Mouse (Mus musculus): ENCODE results near the gene Nfyc. TPM values are rescaled to one million over a fixed set of nuclear protein-coding genes. Genes with fewer than 3 reads are reported as not detected.

Nfyc gene
- polyA plus RNA-seq, 1 experiment from 2014 or later, result 74.4 TPM

- 84% methylated on average over 6 of the region's 6 CpGs for WGBS
- Histone ChIP-seq H3K9me3 (replicated peaks; ENCODE audit: control insufficient read depth, low read length, poor library complexity, severe bottlenecking) (no peaks in the 10 kb centered on the region), H3K27me3 (ENCODE audit: control insufficient read depth, insufficient read depth, low read depth, low read length) (peaks cover 3% of the 10 kb centered on the region), H3K36me3 (ENCODE audit: control insufficient read depth, insufficient read depth, low read length) (no peaks in the 10 kb centered on the region), H3K4me2 (ENCODE audit: low read length) (no peak overlapping the region), H3K4me3 (ENCODE audit: low read depth, low read length) (no peak overlapping the region), H3K9ac (ENCODE audit: low read depth, low read length) (no peak overlapping the region), H3K4me1 (ENCODE audit: control insufficient read depth, insufficient read depth, low read length) (peaks cover 6% of the 10 kb centered on the region), H3K27ac (ENCODE audit: low read length) (no peak overlapping the region)
- no peak for ATAC-seq
These were observed 98.6 kb downstream of the Nfyc start for GRCm38 (mm10) chr4:120732737-120733136.

GRCm38 (mm10) chr4:120731030-120731644, 100.2 kb downstream of the Nfyc start:
- H3K27me3 ChIP-seq (ENCODE audit: control insufficient read depth, insufficient read depth, low read depth, low read length), result peaks cover 3% of the 10 kb centered on the region
- no peak overlapping the region for H3K27ac ChIP-seq (ENCODE audit: low read length)
- peak overlapping the region; percentile 42 for H3K4me3 ChIP-seq (ENCODE audit: low read depth, low read length)
- ATAC-seq, result peak; percentile 60; the same call in 1 of the 2 replicates
- 2% methylated on average over 40 of the region's 40 CpGs for WGBS
- H3K9ac ChIP-seq (ENCODE audit: low read depth, low read length), result peak overlapping the region; percentile 67
- peaks cover 6% of the 10 kb centered on the region for H3K4me1 ChIP-seq (ENCODE audit: control insufficient read depth, insufficient read depth, low read length)
- H3K9me3 ChIP-seq (replicated peaks; ENCODE audit: control insufficient read depth, low read length, poor library complexity, severe bottlenecking), result no peaks in the 10 kb centered on the region
- H3K4me2 ChIP-seq (ENCODE audit: low read length), result peak overlapping the region; percentile 97
- no peaks in the 10 kb centered on the region for H3K36me3 ChIP-seq (ENCODE audit: control insufficient read depth, insufficient read depth, low read length)

GRCm38 (mm10) chr4:120730574-120730973, 100.8 kb downstream of the Nfyc start:
- H3K27ac ChIP-seq (ENCODE audit: low read length), result no peak overlapping the region
- peak overlapping the region; percentile 97 for H3K4me2 ChIP-seq (ENCODE audit: low read length)
- no peaks in the 10 kb centered on the region for H3K36me3 ChIP-seq (ENCODE audit: control insufficient read depth, insufficient read depth, low read length)
- no peaks in the 10 kb centered on the region for H3K9me3 ChIP-seq (replicated peaks; ENCODE audit: control insufficient read depth, low read length, poor library complexity, severe bottlenecking)
- 30% methylated on average over 6 of the region's 6 CpGs for WGBS
- H3K9ac ChIP-seq (ENCODE audit: low read depth, low read length), result peak overlapping the region; percentile 67
- ATAC-seq, result 0 out of 2 replicates have a peak, but pooled peaks have one; percentile 6
- H3K27me3 ChIP-seq (ENCODE audit: control insufficient read depth, insufficient read depth, low read depth, low read length), result peaks cover 3% of the 10 kb centered on the region
- H3K4me3 ChIP-seq (ENCODE audit: low read depth, low read length), result peak overlapping the region; percentile 42
- peaks cover 6% of the 10 kb centered on the region for H3K4me1 ChIP-seq (ENCODE audit: control insufficient read depth, insufficient read depth, low read length)

GRCm38 (mm10) chr4:120730146-120730545, 101.2 kb downstream of the Nfyc start:
- WGBS, result 68% methylated on average over 6 of the region's 6 CpGs
- H3K36me3 ChIP-seq (ENCODE audit: control insufficient read depth, insufficient read depth, low read length), result no peaks in the 10 kb centered on the region
- no peak for ATAC-seq
- H3K9me3 ChIP-seq (replicated peaks; ENCODE audit: control insufficient read depth, low read length, poor library complexity, severe bottlenecking), result no peaks in the 10 kb centered on the region
- H3K27me3 ChIP-seq (ENCODE audit: control insufficient read depth, insufficient read depth, low read depth, low read length), result peaks cover 3% of the 10 kb centered on the region
- no peak overlapping the region for H3K4me3 ChIP-seq (ENCODE audit: low read depth, low read length)
- H3K4me2 ChIP-seq (ENCODE audit: low read length), result no peak overlapping the region
- H3K9ac ChIP-seq (ENCODE audit: low read depth, low read length), result no peak overlapping the region
- peaks cover 6% of the 10 kb centered on the region for H3K4me1 ChIP-seq (ENCODE audit: control insufficient read depth, insufficient read depth, low read length)
- H3K27ac ChIP-seq (ENCODE audit: low read length), result no peak overlapping the region

- ATAC-seq, result no peak
- WGBS, result 42% methylated on average over 6 of the region's 6 CpGs
These were observed 101.9 kb downstream of the Nfyc start for GRCm38 (mm10) chr4:120729441-120729840.

GRCm38 (mm10) chr4:120727842-120728241, 103.5 kb downstream of the Nfyc start:
- 86% methylated on average over 11 of the region's 11 CpGs for WGBS
- Histone ChIP-seq H3K4me3 (ENCODE audit: low read depth, low read length) (no peak overlapping the region), H3K27me3 (ENCODE audit: control insufficient read depth, insufficient read depth, low read depth, low read length) (peaks cover 3% of the 10 kb centered on the region), H3K4me2 (ENCODE audit: low read length) (no peak overlapping the region), H3K4me1 (ENCODE audit: control insufficient read depth, insufficient read depth, low read length) (peaks cover 6% of the 10 kb centered on the region), H3K9ac (ENCODE audit: low read depth, low read length) (no peak overlapping the region), H3K27ac (ENCODE audit: low read length) (no peak overlapping the region), H3K36me3 (ENCODE audit: control insufficient read depth, insufficient read depth, low read length) (no peaks in the 10 kb centered on the region), H3K9me3 (replicated peaks; ENCODE audit: control insufficient read depth, low read length, poor library complexity, severe bottlenecking) (no peaks in the 10 kb centered on the region)
- ATAC-seq, result no peak

More at GRCm38 (mm10) chr4:120729441-120729840, 101.9 kb downstream of the Nfyc start:
- no peaks in the 10 kb centered on the region for H3K9me3 ChIP-seq (replicated peaks; ENCODE audit: control insufficient read depth, low read length, poor library complexity, severe bottlenecking)
- H3K4me2 ChIP-seq (ENCODE audit: low read length), result no peak overlapping the region
- peaks cover 6% of the 10 kb centered on the region for H3K4me1 ChIP-seq (ENCODE audit: control insufficient read depth, insufficient read depth, low read length)
- no peak overlapping the region for H3K9ac ChIP-seq (ENCODE audit: low read depth, low read length)
- peaks cover 3% of the 10 kb centered on the region for H3K27me3 ChIP-seq (ENCODE audit: control insufficient read depth, insufficient read depth, low read depth, low read length)
- no peaks in the 10 kb centered on the region for H3K36me3 ChIP-seq (ENCODE audit: control insufficient read depth, insufficient read depth, low read length)
- no peak overlapping the region for H3K27ac ChIP-seq (ENCODE audit: low read length)
- H3K4me3 ChIP-seq (ENCODE audit: low read depth, low read length), result no peak overlapping the region

GRCm38 (mm10) chr4:120726174-120726573, 105.2 kb downstream of the Nfyc start:
- H3K9ac ChIP-seq (ENCODE audit: low read depth, low read length), result no peak overlapping the region
- H3K27me3 ChIP-seq (ENCODE audit: control insufficient read depth, insufficient read depth, low read depth, low read length), result no peaks in the 10 kb centered on the region
- H3K4me3 ChIP-seq (ENCODE audit: low read depth, low read length), result no peak overlapping the region
- no peak for ATAC-seq
- peaks cover under 1% of the 10 kb centered on the region; the same call in 1 of the 2 replicates for H3K4me1 ChIP-seq (ENCODE audit: control insufficient read depth, insufficient read depth, low read length)
- no peak overlapping the region for H3K4me2 ChIP-seq (ENCODE audit: low read length)
- H3K36me3 ChIP-seq (ENCODE audit: control insufficient read depth, insufficient read depth, low read length), result no peaks in the 10 kb centered on the region
- H3K27ac ChIP-seq (ENCODE audit: low read length), result no peak overlapping the region
- no peaks in the 10 kb centered on the region for H3K9me3 ChIP-seq (replicated peaks; ENCODE audit: control insufficient read depth, low read length, poor library complexity, severe bottlenecking)
- WGBS, result 62% methylated on average over 4 of the region's 4 CpGs

GRCm38 (mm10) chr4:120725516-120726090, 105.8 kb downstream of the Nfyc start:
- 52% methylated on average over 5 of the region's 5 CpGs for WGBS
- no peaks in the 10 kb centered on the region for H3K27me3 ChIP-seq (ENCODE audit: control insufficient read depth, insufficient read depth, low read depth, low read length)
- no peak overlapping the region for H3K9ac ChIP-seq (ENCODE audit: low read depth, low read length)
- no peak overlapping the region for H3K4me2 ChIP-seq (ENCODE audit: low read length)
- H3K27ac ChIP-seq (ENCODE audit: low read length), result no peak overlapping the region
- ATAC-seq, result no peak
- H3K9me3 ChIP-seq (replicated peaks; ENCODE audit: control insufficient read depth, low read length, poor library complexity, severe bottlenecking), result no peaks in the 10 kb centered on the region
- no peak overlapping the region for H3K4me3 ChIP-seq (ENCODE audit: low read depth, low read length)
- no peaks in the 10 kb centered on the region for H3K4me1 ChIP-seq (ENCODE audit: control insufficient read depth, insufficient read depth, low read length)
- H3K36me3 ChIP-seq (ENCODE audit: control insufficient read depth, insufficient read depth, low read length), result no peaks in the 10 kb centered on the region

- Histone ChIP-seq H3K27me3 (ENCODE audit: control insufficient read depth, insufficient read depth, low read depth, low read length) (no peaks in the 10 kb centered on the region; the same call in 1 of the 2 replicates), H3K4me2 (ENCODE audit: low read length) (no peak overlapping the region), H3K36me3 (ENCODE audit: control insufficient read depth, insufficient read depth, low read length) (no peaks in the 10 kb centered on the region), H3K4me3 (ENCODE audit: low read depth, low read length) (no peak overlapping the region), H3K4me1 (ENCODE audit: control insufficient read depth, insufficient read depth, low read length) (no peaks in the 10 kb centered on the region), H3K9me3 (replicated peaks; ENCODE audit: control insufficient read depth, low read length, poor library complexity, severe bottlenecking) (no peaks in the 10 kb centered on the region), H3K9ac (ENCODE audit: low read depth, low read length) (no peak overlapping the region), H3K27ac (ENCODE audit: low read length) (no peak overlapping the region)
- whole genome bisulfite sequencing, result 47% methylated on average over 2 of the region's 2 CpGs
- ATAC-seq, result no peak
These were observed 109.8 kb downstream of the Nfyc start for GRCm38 (mm10) chr4:120721574-120721973.

Data from midbrain, embryonic 16.5 days (tissue).